Mouse (Mus musculus) common myeloid progenitor, adult 5-6 weeks (primary cell): ENCODE data around the gene Tsx. TPM values are rescaled to one million over a fixed set of nuclear protein-coding genes. Genes with fewer than 3 reads are reported as not detected.
"Not testable (repeated sequence)": the region's sequence is repeated elsewhere in the genome, so short reads cannot be mapped to it uniquely, and the experiment has no call there.

Source experiments
- ATAC-seq: replicated peaks from 2 replicates; pipeline ENCODE4 v1.8.0; 2016; ENCODE audit warnings: low read depth, mild to moderate bottlenecking, moderate TSS enrichment, inconsistent platforms; ENCODE audit not compliant: poor library complexity, severe bottlenecking
- total RNA-seq: library from RNA; stranded (forward); fragments of 200-1000, 187-1606 nt; gene quantifications from 2 replicates; pipeline ENCODE4 v1.2.3, GENCODE M21; 2017

Gene Tsx
- not detected in 2 replicates for total RNA-seq

DNA sequence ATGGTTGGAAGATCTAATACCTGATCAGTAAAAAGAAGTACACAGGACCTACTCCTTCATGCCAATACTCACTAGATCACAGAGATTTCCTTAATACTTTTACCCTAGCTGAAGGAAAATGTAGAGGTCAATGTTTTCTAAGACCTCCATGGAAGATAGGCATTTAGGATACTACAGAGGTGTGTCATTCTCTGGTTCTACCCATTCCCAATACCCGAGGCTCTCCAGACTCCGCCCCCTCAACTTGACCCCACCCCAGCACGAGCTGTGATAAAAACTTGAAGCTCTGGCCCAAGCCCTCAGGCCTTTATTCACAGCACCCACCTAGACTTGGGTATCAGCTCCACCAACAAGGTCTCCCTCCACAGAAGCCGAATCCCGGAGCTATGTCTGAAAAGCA lies at the start of gene Tsx:
Gene Tsx (plus strand): TSS at position 301 of the 400 bp plus-strand sequence.
- no peak for ATAC-seq

DNA sequence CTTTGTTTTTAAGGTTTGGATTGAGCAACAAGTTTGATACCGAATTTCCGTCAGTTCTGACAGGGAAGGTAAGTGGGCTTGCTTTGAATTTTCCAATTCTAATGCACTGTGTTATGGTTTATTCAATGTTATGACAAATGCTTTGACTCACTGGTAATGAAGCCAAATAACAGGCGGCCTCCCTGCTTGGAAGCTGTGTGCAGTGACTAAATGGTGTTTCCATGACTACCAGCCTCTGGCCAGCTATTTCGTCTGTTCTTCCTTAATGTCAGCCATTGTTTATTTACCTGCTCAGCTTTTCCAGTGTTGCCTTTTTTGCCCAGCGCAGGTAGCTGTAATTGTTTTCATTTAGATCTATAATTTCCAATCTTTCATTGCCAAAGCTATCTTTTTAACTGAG lies 48.1 kb upstream of the Tsx start:
- no peak for ATAC-seq

DNA sequence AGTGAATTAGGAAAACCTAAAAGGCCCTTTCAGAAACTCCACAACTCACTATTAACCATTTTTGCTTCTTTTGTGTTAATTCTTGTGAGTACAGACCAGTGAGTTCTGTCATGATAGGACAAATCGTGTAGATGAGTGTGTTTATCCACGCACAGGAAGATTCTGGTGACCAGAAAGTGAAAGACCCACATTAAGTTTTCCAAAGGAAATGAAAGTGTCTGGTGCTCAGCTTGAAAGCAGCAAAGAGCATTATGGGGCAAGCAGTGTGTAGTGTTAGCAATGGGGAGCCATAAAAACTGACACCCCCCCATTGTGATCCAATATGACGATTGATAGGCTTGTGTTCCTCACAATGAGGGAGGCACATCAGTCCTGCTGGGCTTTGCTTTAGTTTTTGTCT lies 45.6 kb upstream of the Tsx start:
- no peak for ATAC-seq

DNA sequence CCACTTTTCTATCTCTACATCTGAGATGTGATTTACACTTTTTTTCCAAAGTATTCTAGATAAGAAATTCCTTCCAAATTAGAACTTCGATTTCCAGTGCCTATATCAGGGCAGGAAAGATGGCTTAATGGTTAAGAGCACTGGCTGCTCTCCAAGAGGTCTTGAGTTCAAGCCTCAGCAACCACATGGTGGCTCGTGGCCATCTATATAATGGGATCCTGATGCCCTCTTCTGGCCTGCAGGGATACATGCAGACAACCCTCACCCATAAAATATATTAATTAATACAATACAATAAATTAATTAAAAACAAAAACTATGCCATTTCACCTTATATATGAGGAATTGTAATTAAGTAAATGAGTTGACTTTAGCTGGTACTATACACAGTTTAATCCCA lies 43.0 kb upstream of the Tsx start:
- peak; percentile 62; the same call in 1 of the 2 replicates for ATAC-seq

DNA sequence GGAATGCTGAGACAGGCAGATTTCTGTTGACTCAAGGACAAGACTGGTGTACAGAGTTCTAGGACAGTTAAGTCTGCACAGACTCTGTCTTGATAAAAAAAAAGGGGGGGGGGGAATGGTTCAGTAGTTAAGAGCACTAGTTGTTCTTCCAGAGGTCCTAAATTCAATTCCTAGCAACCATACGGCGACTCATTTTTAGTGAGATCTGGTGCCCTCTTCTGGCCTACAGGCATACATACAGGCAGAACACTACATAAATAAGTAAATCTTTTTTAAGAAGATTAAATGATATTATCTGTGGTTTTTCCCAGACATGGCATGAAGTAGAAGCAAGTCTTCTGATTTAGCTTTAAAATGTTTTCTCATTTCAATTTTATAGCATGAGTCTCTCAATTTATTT lies 42.6 kb upstream of the Tsx start:
- 0 out of 2 replicates have a peak, but pooled peaks have one; percentile 22 for ATAC-seq

DNA sequence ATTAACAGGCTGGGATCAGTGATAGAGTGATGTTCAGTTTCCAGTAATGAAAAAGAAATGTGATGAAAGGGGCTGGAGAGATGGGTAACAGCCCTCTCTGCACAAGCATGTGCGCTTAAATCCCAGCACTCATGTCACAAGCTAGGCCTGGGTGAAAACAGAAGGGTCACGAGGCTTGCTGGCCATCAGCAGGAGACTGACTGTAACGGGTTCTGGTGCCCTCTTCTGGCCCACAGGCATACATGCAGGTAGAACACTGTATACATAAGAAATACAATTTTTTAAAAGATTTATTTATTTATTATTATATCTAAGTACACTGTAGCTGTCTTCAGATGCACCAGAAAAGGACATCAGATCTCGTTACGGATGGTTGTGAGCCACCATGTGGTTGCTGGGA lies 40.0 kb upstream of the Tsx start:
- ATAC-seq = 0 out of 2 replicates have a peak, but pooled peaks have one; percentile 39

DNA sequence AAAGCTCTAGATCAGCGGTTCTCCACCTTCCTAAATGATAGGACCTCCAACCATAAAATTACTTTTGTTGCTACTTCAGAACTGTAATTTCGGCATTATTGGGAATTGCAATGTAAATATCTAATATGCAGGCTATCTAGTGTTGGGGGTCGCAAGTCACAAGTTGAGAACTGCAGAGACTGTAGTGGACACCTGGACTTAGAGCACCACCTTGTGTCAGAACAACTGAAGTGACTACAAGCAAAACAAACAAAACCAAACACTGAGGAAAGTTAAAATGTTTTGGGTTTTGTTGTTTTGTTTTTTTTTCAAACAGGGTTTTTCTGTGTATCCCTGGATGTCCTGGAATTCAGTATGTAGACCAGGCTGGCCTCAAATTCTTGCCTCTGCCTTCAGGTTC lies 29.7 kb upstream of the Tsx start:
- ATAC-seq = no peak

DNA sequence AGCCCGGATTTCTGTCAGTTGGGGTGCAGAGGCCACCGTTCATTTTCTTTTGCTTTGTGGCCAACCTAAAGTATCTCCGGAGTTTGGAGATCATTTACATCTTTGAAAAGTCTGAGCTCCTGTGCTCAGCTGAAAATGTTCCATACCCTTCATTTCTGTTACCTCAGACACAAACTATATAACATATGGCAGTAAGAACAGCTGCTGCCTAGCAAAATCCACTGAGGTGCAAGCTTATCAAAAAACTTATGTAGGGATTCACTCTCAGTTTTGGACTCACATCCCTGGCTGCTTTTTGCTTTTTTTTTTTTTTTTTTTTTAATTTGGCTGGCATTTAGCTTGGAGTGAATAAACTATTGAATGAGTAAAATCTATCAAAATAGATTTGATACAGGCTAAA lies 26.1 kb upstream of the Tsx start:
- no peak for ATAC-seq

DNA sequence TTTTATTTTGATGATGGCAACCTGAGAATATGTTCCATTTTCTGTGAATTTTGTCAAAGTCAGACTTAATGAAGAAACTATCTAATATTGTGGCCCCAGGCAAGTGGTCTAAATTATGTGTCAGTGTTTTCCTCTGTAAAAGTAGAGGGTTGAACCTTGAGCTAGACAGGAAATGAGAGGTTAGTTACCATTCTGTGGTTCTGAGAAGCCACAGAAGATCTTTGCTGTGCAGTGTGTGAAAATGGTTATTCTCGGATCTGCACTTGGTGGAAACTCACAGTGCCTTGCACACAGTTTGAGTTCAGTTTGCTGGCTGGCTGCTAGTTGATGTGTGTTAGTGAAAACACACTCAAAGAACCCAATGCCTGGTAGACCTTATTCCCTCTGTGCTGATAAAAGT lies 20.4 kb upstream of the Tsx start:
- ATAC-seq = 0 out of 2 replicates have a peak, but pooled peaks have one; percentile 22

DNA sequence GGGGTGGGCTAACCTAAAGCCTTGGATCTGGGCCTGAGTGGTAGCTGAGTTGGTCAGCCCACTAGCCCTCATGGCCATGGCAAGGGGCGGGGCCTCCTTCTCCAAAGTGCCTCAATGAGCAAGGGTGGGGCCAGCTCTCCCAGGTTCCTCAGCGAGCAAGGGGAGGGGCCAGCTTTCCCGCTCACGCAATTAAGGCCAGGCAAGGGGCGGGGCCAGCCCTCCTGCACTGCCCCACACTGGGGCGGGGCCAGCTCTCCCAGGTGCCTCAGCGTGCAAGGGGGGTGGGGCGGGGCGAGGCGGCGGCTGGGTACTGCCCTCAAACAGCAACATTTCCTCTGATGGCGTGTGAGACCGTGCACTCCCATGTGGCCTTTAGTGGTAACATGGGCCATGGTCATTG lies 9.2 kb upstream of the Tsx start:
- ATAC-seq = no peak

DNA sequence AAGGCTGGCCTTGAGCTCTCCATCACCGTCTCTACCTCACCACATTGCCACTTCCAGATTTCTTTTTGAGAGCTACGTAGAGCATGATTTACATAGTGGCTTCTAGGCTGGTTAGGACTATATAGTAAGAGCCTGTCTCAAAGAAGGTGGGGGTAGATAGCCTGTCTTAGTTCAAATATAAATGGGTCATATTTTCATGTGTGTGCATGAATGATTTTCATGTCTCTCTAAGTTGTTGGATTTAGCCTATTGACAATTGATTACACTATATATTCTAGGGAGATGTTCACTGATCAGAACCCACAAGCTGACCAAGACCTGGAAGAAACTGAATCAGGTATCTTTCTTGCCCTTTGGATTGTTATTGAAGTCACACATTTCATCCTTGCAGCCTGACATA lies 7.4 kb downstream of the Tsx start, which contains the start of gene Gm26992:
Gene Gm26992 (plus strand): TSS at position 301 of the 400 bp plus-strand sequence.
- no peak for ATAC-seq

DNA sequence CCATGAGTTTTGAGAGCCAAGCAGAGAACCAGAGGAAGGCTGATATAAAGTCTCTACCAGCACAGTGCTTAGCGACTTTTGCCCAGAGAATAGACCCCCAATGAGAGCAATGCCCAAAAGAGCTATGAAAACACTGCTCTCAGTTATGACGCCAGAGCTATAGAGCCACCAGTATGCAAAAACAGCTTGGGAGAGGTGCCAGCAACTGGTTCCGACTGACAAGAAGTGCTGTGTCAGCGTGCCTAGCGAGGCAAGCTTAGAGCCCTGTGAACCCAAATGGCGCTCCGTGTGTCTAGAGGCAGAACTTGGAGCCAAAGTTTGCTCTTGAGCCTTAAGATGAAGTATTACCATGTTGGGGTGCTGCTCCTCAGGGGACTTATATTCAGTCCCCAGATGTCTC lies 13.4 kb downstream of the Tsx start:
- 0 out of 2 replicates have a peak, but pooled peaks have one; percentile 39 for ATAC-seq

DNA sequence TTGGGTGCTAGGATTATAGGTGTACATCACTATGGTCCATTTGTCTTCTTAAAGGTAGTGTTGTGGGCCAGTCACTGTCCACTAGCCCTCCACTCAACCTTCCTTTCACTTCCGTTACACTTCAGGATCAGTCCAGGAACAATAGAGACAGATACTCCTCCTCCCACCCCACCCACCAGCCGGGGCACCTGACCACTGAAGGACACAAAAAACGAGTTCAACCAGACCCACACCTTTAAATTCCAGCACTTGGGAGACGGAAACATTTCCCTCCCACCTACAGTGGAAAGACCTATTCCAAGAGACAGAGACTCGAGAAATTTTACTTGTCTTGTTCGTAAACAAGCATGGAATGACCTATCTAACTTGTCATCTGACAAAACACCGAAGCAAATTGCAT lies 18.0 kb downstream of the Tsx start:
- no peak for ATAC-seq

DNA sequence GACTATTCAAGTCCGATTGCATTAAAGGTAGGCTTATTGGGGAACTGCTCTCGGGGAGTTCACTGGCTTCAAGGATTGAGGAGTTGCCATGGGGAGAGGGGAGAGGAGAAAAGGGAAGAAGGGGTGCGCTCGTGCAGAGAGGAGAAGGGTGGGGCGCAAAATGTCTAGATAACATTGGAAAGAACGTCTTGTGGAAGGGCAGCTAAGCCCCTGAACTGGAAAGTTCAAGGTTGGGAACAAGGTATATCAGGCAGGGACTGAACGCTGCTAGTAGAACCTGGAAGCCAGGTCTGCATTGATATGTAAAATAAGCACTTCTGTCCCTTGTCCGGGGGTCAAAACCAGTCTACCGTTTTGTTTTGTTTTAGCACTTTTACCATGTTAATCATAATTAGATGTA lies 23.8 kb downstream of the Tsx start:
- ATAC-seq = no peak

DNA sequence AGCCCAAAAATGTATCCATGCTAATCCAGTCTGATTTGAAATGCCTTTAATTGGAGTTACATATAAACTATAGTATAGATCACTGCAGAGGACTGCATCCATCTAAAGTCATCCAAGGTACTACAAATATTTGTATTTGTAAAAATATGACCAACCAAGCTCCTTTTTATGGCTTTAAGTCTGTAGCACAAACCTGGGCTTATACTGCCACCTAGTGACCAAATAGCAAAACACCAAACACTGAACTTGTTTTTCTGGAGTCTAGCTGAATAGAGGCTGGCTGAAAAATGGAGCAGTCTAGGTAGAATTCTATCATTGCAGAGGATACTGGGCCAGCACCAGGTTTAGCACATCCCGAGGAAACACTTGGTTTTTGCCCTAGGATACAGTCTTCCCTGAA lies 26.5 kb downstream of the Tsx start:
- peak; percentile 62; the same call in 1 of the 2 replicates for ATAC-seq

DNA sequence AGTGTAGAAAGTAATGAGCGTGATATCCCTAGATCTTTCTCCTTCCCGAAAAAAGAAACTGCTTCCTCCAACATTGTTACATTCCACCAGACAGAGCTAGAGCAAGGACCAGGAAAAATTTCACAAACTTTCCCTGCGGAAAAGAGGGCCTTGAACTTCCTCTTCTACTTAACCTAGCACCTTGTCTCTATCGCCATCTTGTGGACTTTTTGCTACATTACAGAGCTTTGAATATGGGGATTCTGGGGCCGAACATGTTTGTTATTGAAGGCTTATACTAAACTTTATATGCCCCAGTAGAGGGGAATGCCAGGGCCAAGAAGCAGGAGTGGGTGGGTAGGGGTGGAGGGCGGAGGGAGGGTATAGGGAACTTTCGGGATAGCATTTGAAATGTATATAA lies 29.5 kb downstream of the Tsx start:
- peak; percentile 50 for ATAC-seq

DNA sequence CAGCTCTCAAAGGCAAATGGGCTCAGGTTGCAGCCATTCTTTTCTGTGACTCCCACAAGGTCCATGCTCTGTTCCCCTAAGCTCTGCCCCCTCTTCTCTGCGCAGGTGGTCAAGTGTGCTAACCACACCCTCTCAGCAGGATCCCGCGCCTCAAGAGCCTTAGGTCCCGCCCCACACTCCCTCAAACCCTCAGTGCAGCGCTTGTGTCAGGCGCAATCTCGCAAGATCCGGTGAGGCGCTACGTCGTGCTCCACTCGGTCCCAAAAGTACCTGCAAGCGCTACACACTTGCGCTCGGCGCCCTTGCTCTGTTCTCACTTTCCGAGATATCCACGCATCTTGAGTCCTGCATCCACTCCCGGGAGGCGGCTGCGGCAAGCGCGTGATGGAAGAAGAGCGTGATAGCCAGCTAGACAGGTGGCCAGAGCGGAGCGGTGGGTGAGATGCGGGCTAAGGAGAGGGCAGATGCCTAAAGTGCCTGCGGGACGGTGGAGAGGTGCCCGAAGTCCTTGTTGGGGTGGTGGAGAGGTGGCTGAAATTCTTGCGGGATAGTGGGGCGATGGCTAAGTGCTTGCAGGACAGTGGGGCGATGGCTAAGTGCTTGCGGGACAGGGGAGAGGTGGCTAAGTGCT lies 33.4 kb downstream of the Tsx start:
- ATAC-seq = peak; percentile 96

DNA sequence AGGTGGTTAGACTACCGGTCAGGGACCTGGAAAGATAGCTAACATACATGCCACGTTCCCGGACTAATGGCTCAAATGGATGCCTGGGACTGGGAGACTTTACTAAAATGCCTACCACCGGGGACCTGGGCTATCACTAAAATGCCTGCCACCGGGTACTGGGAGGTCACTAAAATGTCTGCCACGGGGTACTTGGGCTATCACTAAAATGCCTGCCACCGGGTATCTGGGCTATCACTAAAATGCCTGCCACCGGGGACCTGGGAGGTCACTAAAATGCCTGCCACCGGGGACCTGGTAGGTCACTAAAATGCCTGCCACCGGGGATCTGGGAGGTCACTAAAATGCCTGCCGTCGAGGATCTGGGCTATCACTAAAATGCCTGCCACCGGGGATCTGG lies 34.2 kb downstream of the Tsx start:
- ATAC-seq = not testable (repeated sequence)

DNA sequence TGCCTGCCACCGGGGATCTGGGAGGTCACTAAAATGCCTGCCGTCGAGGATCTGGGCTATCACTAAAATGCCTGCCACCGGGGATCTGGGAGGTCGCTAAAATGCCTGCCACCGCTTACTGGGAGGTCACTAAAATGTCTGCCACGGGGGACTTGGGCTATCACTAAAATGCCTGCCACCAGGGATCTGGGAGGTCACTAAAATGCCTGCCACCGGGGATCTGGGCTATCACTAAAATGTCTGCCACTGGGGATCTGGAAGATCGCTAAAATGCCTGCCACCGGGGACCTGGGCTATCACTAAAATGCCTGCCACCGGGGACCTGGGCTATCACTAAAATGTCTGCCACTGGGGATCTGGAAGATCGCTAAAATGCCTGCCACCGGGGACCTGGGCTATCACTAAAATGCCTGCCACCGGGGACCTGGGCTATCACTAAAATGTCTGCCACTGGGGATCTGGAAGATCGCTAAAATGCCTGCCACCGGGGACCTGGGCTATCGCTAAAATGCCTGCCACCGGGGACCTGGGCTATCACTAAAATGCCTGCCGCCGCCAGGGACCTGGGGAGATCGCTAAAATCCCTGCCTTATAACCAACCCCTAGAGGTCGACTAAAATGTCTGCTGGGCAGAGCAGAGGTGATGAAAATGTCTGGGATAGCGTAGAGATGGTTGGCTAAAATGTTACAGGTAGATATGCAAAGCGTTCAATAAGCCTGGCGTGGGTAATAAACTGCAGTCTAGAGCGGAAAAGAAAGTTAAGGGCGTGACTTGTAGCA lies 34.9 kb downstream of the Tsx start:
- ATAC-seq = not testable (repeated sequence)

DNA sequence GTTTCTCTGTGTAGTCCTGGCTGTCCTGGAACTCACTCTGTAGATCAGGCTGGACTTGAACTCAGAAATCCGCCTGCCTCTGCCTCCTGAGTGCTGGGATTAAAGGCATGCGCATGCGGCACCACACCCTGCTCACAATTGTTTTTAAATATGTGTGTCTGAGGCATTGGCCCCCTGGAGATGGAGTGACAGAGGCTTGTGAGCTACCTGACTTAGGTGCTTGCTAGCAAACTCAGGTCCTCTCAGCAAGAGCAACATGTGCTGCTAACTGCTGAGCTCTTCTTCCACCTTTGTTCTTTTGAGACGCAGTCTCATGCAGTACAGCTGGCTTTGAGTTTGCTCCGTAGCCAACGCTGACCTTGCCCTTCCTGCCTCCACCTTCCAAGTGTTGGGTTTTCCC lies 38.5 kb downstream of the Tsx start:
- no peak for ATAC-seq

DNA sequence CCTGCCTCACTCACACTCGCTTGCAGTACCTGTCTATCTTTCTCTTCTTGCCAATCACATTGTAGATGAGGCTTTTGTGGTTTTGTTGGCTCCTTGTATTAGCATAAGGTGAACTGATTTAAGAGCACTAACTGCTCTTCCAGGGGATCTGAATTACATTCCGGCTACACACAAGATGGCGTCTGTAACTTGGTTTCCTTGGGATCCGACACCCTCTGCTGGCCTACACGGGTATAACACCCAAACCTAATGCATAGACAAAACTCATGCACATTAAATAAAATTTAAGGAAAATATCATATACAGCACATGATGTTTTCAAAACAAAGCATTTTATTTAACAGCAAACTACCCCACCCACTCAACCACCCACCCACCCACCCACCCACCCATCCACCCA lies 45.8 kb downstream of the Tsx start:
- no peak for ATAC-seq

DNA sequence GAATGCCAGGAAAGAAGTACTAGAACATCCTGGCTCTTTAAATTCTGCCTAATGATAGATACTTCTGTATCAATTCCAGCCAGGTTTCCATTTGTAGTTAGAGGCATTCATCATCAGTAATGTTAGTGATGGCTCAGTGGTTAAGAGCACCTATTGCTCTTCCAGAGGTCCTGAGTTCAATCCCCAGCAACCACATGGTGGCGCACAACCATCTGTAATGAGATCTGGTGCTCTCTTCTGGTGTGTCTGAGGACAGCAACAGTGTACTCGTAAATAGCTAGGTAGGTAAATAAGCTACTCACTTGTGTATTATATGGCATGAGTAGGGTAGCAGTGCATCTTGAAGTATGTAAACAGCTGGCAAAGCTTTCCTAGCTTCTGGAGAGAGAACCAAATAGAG lies 54.7 kb downstream of the Tsx start:
- ATAC-seq = no peak
